Mouse (Mus musculus): ENCODE measurements around the gene Syde2. TPM values are rescaled to one million over a fixed set of nuclear protein-coding genes. Genes with fewer than 3 reads are reported as not detected.

Syde2 gene
- polyA plus RNA-seq (2016; fragmentation: Nextera tagmentation; extraction: Ambion mirVana) = 1.2 and 1.3 TPM in 2 replicates

DNA sequence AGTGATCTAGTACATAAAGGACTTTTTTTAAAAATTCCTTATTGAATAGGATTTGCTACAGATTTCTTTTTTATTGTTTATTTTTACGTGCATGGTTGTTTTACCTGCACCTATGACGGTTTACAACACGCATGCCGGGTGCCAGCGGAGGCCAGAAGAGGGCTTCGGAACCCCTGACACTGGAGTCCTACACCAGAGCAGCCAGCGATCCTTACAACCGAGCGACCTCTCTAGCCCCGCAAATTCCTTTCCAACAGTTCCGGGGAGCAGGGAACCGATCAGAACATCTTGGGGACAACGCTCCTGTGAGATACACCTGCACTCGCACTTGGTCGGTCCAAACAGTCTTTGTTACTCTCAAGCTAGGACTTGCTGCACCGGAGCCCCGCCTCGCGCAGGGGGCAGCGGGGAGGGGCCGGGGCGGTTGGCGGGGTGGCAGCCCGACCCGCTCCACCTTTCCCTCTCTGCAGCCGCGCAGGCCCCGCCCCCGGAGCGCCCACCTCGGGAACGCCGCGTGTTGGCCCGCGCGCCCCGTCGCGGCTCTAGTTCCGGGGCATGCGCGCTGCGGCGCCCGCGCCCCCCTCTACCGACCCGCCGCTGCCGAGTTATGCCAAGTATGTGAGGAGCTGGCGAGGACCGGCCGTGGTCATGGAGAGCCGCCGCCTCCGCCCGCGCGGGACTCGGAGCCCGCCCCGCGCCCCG lies at the start of gene Syde2:
Gene Syde2, plus strand, starts transcription at position 603 of the 702 bp plus-strand sequence.
- peaks cover 34% of the 10 kb centered on the region for H3K27me3 ChIP-seq (ENCODE audit: low read depth, poor library complexity, severe bottlenecking)
- H3K4me3 ChIP-seq = peak within 1 kb of the TSS; percentile 75
- WGBS = 1% methylated on average over 63 of the region's 65 CpGs
- peak within 1 kb of the TSS; percentile 91 for H3K27ac ChIP-seq
- DNase-seq (ENCODE audit: low spot score) = peak; percentile 88
- no peaks in the 10 kb centered on the region for H3K9me3 ChIP-seq (replicated peaks)
- peaks cover 4% of the 10 kb centered on the region; the same call in 1 of the 2 replicates for H3K36me3 ChIP-seq
- H3K4me1 ChIP-seq = peaks cover 36% of the 10 kb centered on the region

GRCm38 (mm10) chr3:145938405-145939349 lies 49.0 kb upstream of the Syde2 start:
- 24% methylated on average over 44 of the region's 50 CpGs for WGBS
- H3K36me3 ChIP-seq = peaks cover 48% of the 10 kb centered on the region
- peaks cover 21% of the 10 kb centered on the region for H3K4me1 ChIP-seq
- no peaks in the 10 kb centered on the region for H3K9me3 ChIP-seq (replicated peaks)
- DNase-seq (ENCODE audit: low spot score) = no peak
- H3K4me3 ChIP-seq = peak overlapping the region; percentile 97
- peak overlapping the region; percentile 87 for H3K27ac ChIP-seq
- H3K27me3 ChIP-seq (ENCODE audit: low read depth, poor library complexity, severe bottlenecking) = no peaks in the 10 kb centered on the region

- no peak for DNase-seq (ENCODE audit: low spot score)
- Histone ChIP-seq H3K36me3 (peaks cover 51% of the 10 kb centered on the region), H3K4me3 (peak overlapping the region; percentile 97), H3K27me3 (ENCODE audit: low read depth, poor library complexity, severe bottlenecking) (no peaks in the 10 kb centered on the region), H3K27ac (no peak overlapping the region), H3K9me3 (replicated peaks) (no peaks in the 10 kb centered on the region), H3K4me1 (peaks cover 21% of the 10 kb centered on the region)
- WGBS = 90% methylated on average over 12 of the region's 12 CpGs
These were observed 48.3 kb upstream of the Syde2 start for GRCm38 (mm10) chr3:145939402-145939801.

DNA sequence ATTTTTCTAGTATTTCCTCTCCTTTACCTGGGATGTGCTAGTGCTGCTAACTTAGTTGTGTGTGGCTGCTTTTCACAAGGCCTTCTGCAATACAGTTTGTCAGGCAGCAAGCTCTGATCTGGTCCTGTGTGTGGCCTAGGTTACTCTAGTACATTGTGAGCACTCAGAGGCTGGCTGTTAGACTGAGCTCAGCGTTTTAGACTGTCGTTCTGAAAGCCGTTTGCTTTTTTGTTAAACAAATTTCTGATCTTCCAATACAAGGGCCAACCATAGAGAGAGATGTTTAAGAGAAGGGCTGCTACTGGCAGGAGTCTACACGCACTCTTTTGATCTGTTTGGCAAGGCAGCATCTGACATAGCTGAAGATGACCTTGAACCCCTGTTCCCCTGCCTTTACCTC lies 47.7 kb upstream of the Syde2 start:
- WGBS = 92% methylated on average over 4 of the region's 4 CpGs
- Histone ChIP-seq H3K27ac (no peak overlapping the region), H3K36me3 (peaks cover 53% of the 10 kb centered on the region), H3K27me3 (ENCODE audit: low read depth, poor library complexity, severe bottlenecking) (no peaks in the 10 kb centered on the region), H3K4me1 (peaks cover 21% of the 10 kb centered on the region), H3K9me3 (replicated peaks) (no peaks in the 10 kb centered on the region), H3K4me3 (no peak overlapping the region)
- DNase-seq (ENCODE audit: low spot score) = no peak

DNA sequence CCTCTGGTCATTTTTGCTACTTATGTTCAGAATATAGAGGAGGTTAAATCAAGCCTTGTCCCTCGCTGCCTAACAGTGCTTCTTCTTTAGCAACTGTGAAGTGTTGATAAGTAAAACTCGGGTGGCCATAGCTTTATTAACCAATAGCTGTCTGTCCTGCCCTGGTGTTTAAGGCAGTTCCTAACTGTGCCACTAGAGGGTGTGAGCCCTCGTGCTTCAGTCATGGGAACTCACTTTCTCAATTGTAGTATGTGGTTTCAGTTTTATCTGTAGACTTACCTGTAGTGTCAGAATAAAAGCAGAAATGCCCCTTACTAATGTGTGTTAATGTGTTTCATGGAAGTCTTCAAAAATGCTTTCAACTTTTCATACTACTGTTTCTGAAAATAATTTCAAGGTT lies 45.7 kb upstream of the Syde2 start:
- no peak overlapping the region for H3K27ac ChIP-seq

GRCm38 (mm10) chr3:145944348-145944747 lies 43.3 kb upstream of the Syde2 start:
- 91% methylated on average over 7 of the region's 7 CpGs for WGBS
- Histone ChIP-seq H3K27me3 (ENCODE audit: low read depth, poor library complexity, severe bottlenecking) (no peaks in the 10 kb centered on the region), H3K4me3 (no peak overlapping the region), H3K27ac (no peak overlapping the region), H3K36me3 (peaks cover 56% of the 10 kb centered on the region), H3K4me1 (peaks cover 17% of the 10 kb centered on the region), H3K9me3 (replicated peaks) (no peaks in the 10 kb centered on the region)
- no peak for DNase-seq (ENCODE audit: low spot score)

More for the DNA sequence above, 45.7 kb upstream of the Syde2 start:
- WGBS = 18% methylated on average over 3 of the region's 3 CpGs
- H3K36me3 ChIP-seq = peaks cover 59% of the 10 kb centered on the region
- peak; percentile 74 for DNase-seq (ENCODE audit: low spot score)
- H3K9me3 ChIP-seq (replicated peaks) = no peaks in the 10 kb centered on the region
- no peak overlapping the region for H3K4me3 ChIP-seq
- H3K27me3 ChIP-seq (ENCODE audit: low read depth, poor library complexity, severe bottlenecking) = no peaks in the 10 kb centered on the region
- peaks cover 29% of the 10 kb centered on the region for H3K4me1 ChIP-seq

GRCm38 (mm10) chr3:145945904-145946303 lies 41.8 kb upstream of the Syde2 start:
- Histone ChIP-seq H3K27ac (no peak overlapping the region), H3K27me3 (ENCODE audit: low read depth, poor library complexity, severe bottlenecking) (no peaks in the 10 kb centered on the region), H3K36me3 (peaks cover 41% of the 10 kb centered on the region), H3K4me1 (peaks cover 20% of the 10 kb centered on the region), H3K4me3 (no peak overlapping the region), H3K9me3 (replicated peaks) (no peaks in the 10 kb centered on the region)
- no peak for DNase-seq (ENCODE audit: low spot score)
- WGBS = 83% methylated on average over 3 of the region's 3 CpGs

DNA sequence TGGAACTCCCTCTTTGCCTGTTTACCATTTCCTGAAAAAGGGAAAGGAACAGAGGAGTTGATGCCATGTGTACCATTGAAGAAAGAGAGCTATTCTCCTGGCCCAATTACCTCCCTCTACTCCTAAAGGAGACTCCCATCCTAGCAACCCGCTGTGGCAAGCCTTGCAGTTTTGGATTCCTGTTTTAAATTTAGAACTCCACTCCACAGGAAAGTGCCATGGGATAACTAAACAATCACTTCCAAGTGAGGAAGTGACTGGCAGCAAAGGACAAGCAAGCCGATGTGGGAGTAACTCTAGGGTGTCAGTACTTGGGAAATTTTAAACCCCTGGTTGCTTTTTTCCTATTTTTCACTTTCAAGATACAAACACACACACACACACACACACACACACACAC lies 41.0 kb upstream of the Syde2 start:
- 75% methylated on average over 2 of the region's 2 CpGs for WGBS
- DNase-seq (ENCODE audit: low spot score) = no peak

GRCm38 (mm10) chr3:145947539-145948204 lies 40.0 kb upstream of the Syde2 start:
- WGBS = 35% methylated on average over 6 of the region's 6 CpGs
- H3K27ac ChIP-seq = no peak overlapping the region

More for the DNA sequence above, 41.0 kb upstream of the Syde2 start:
- H3K27me3 ChIP-seq (ENCODE audit: low read depth, poor library complexity, severe bottlenecking) = no peaks in the 10 kb centered on the region
- H3K4me3 ChIP-seq = no peak overlapping the region
- peaks cover 20% of the 10 kb centered on the region for H3K4me1 ChIP-seq
- H3K27ac ChIP-seq = no peak overlapping the region
- peaks cover 33% of the 10 kb centered on the region for H3K36me3 ChIP-seq
- no peaks in the 10 kb centered on the region for H3K9me3 ChIP-seq (replicated peaks)

GRCm38 (mm10) chr3:145950034-145950814 lies 37.4 kb upstream of the Syde2 start:
- no peaks in the 10 kb centered on the region for H3K27me3 ChIP-seq (ENCODE audit: low read depth, poor library complexity, severe bottlenecking)
- 7% methylated on average over 15 of the region's 15 CpGs for WGBS
- peak; percentile 78 for DNase-seq (ENCODE audit: low spot score)
- peaks cover 20% of the 10 kb centered on the region for H3K4me1 ChIP-seq
- no peaks in the 10 kb centered on the region for H3K9me3 ChIP-seq (replicated peaks)
- H3K36me3 ChIP-seq = peaks cover 3% of the 10 kb centered on the region
- H3K27ac ChIP-seq = no peak overlapping the region; the same call in 1 of the 2 replicates
- H3K4me3 ChIP-seq = peak overlapping the region; percentile 38

More at GRCm38 (mm10) chr3:145947539-145948204, 40.0 kb upstream of the Syde2 start:
- peaks cover 20% of the 10 kb centered on the region for H3K4me1 ChIP-seq
- H3K4me3 ChIP-seq = no peak overlapping the region
- H3K36me3 ChIP-seq = peaks cover 28% of the 10 kb centered on the region
- DNase-seq (ENCODE audit: low spot score) = no peak
- no peaks in the 10 kb centered on the region for H3K27me3 ChIP-seq (ENCODE audit: low read depth, poor library complexity, severe bottlenecking)
- H3K9me3 ChIP-seq (replicated peaks) = no peaks in the 10 kb centered on the region

GRCm38 (mm10) chr3:145950815-145951130 lies 36.9 kb upstream of the Syde2 start:
- H3K4me3 ChIP-seq = 0 out of 2 replicates have a peak overlapping the region, but pooled peaks have one; percentile 38
- H3K4me1 ChIP-seq = peaks cover 20% of the 10 kb centered on the region
- no peaks in the 10 kb centered on the region for H3K27me3 ChIP-seq (ENCODE audit: low read depth, poor library complexity, severe bottlenecking)
- no peaks in the 10 kb centered on the region for H3K36me3 ChIP-seq
- no peak for DNase-seq (ENCODE audit: low spot score)
- H3K27ac ChIP-seq = no peak overlapping the region
- WGBS = 52% methylated on average over 5 of the region's 5 CpGs
- H3K9me3 ChIP-seq (replicated peaks) = no peaks in the 10 kb centered on the region
